Mouse (Mus musculus): Measurements from ENCODE around the gene Cep290. TPM values are rescaled to one million over a fixed set of nuclear protein-coding genes. Genes with fewer than 3 reads are reported as not detected.

The Cep290 gene
- 1 to 10 TPM; 1.9 to 3.6 TPM for total RNA-seq (2023)

DNA sequence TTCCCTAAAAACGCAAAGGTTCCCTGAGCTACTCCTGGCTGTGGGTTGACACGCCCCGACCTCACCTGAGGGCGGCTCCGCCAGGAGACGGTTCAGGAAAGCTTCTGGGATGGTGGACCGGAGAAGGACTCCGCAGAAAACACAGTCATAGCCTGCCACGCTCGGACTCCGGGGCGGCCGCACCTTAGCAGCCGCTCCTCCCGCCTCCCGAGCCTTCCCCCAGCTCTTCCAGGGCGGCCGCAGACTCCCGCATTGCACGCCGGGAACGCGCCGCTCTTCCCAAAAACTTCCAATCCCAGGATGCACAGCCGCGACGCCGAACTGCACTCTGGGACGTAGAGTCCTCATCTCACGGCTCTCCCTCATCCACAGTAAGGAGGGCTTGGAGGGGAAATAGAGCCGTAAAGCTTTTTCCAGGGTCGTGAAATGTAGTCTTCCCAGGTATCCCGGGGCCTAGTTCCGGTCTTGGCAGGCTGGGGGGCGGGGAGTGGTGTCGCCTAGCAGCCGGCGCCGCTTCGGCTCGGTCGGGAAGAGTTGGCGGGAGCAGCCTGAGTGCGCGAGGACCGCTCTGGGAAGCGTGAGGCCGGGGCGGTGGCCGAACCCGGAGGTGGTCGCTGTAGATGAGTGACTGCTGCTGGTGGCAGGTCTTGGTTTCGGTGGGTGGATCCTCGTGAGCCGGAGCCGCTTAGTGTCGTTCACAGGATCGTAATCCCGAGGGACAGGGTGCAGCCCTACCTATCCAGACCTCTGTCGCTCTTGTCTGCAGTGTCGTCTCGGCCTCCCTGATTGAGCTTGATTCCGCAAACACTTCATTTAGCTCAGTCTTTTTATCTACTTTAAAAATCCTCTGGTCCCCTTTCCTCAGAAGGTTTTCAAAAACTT is at the start of gene Cep290, which contains the start of gene Tmtc3:
TSS of gene Cep290 (plus strand) at position 462 of the 882 bp plus-strand sequence.
TSS of gene Tmtc3 (minus strand) at position 254 of the 882 bp plus-strand sequence.

DNA sequence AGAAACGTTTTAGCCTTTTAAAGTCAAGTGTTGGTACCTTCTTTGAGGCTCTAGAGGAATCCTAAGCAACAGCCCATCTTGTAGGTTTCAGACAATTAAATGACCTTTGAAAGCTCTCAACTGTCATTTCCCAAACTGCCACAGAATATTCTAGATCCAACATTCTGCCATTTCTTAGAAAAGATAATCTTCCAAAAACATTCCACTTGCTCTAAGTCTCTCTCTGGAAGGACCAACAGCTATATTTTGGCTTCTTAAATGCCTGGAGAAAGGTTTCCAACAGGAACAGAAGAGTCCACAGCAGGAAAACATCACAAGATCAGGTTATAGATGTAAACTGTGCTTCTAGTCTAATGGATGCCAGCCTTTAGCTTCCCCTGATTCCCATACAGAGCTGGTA is 103.0 kb downstream of the Cep290 start, which contains the start of the genes 4930430F08Rik and 1700017N19Rik:
TSS of gene 4930430F08Rik (minus strand) at position 101 of the 400 bp plus-strand sequence.
TSS of gene 1700017N19Rik (plus strand) at position 162 of the 400 bp plus-strand sequence.

Other genes starting within 250 kb of the Cep290 start
- not detected for gene Gm4301, start 151.9 kb upstream of the Cep290 start, total RNA-seq (2023)
- gene Gm4302, start 146.7 kb upstream of the Cep290 start, total RNA-seq (2023): not detected
- gene Gm4303, start 141.6 kb upstream of the Cep290 start, total RNA-seq (2023): not detected
- gene Gm4305, start 136.5 kb upstream of the Cep290 start, total RNA-seq (2023): not detected
- gene Gm4307, start 126.2 kb upstream of the Cep290 start, total RNA-seq (2023): not detected
- gene Gm4312, start 105.0 kb upstream of the Cep290 start, total RNA-seq (2023): not detected
- 1 to 10 TPM; 1.3 to 2.0 TPM for gene Tmtc3, start 208 bp upstream of the Cep290 start, total RNA-seq (2023)
- 10 to 100 TPM in 1 of 2 experiments, 1 to 10 TPM in 1; 5.4 to 11.7 TPM for gene 4930430F08Rik, start 102.9 kb downstream of the Cep290 start, total RNA-seq (2023)
- not detected for gene 1700017N19Rik, start 102.9 kb downstream of the Cep290 start, total RNA-seq (2023)

Data from B cell, adult 67 days (primary cell).